Mouse (Mus musculus): ENCODE data around the gene Ttc28. TPM values are rescaled to one million over a fixed set of nuclear protein-coding genes. Genes with fewer than 3 reads are reported as not detected.

Ttc28 gene
- polyA plus RNA-seq, 1 experiment from 2014 or later: 4.2 TPM

- no peak for ATAC-seq
- 88% methylated on average over 11 of the region's 11 CpGs for WGBS
Observed at GRCm38 (mm10) chr5:111288486-111288885, 408.9 kb downstream of the Ttc28 start.

GRCm38 (mm10) chr5:111290071-111290470, 410.5 kb downstream of the Ttc28 start:
- Histone ChIP-seq H3K4me1 (ENCODE audit: control insufficient read depth, insufficient read depth, low read length) (no peaks in the 10 kb centered on the region), H3K9ac (ENCODE audit: low read depth, low read length) (no peak overlapping the region), H3K4me2 (ENCODE audit: low read depth, low read length) (no peak overlapping the region), H3K36me3 (ENCODE audit: control insufficient read depth, insufficient read depth, low read length) (no peaks in the 10 kb centered on the region; the same call in 1 of the 2 replicates), H3K4me3 (ENCODE audit: low read length) (no peak overlapping the region), H3K27me3 (replicated peaks; ENCODE audit: control insufficient read depth, insufficient read depth, low read length) (no peaks in the 10 kb centered on the region), H3K27ac (ENCODE audit: low read length) (no peak overlapping the region), H3K9me3 (ENCODE audit: control insufficient read depth, low read length) (no peaks in the 10 kb centered on the region)
- ATAC-seq: no peak
- WGBS: 80% methylated on average over 11 of the region's 11 CpGs

More at GRCm38 (mm10) chr5:111288486-111288885, 408.9 kb downstream of the Ttc28 start:
- H3K4me1 ChIP-seq (ENCODE audit: control insufficient read depth, insufficient read depth, low read length): no peaks in the 10 kb centered on the region
- H3K9ac ChIP-seq (ENCODE audit: low read depth, low read length): no peak overlapping the region
- H3K27me3 ChIP-seq (replicated peaks; ENCODE audit: control insufficient read depth, insufficient read depth, low read length): no peaks in the 10 kb centered on the region
- H3K27ac ChIP-seq (ENCODE audit: low read length): no peak overlapping the region
- H3K9me3 ChIP-seq (ENCODE audit: control insufficient read depth, low read length): no peaks in the 10 kb centered on the region
- no peak overlapping the region for H3K4me3 ChIP-seq (ENCODE audit: low read length)
- no peak overlapping the region for H3K4me2 ChIP-seq (ENCODE audit: low read depth, low read length)
- peaks cover under 1% of the 10 kb centered on the region; the same call in 1 of the 2 replicates for H3K36me3 ChIP-seq (ENCODE audit: control insufficient read depth, insufficient read depth, low read length)

DNA sequence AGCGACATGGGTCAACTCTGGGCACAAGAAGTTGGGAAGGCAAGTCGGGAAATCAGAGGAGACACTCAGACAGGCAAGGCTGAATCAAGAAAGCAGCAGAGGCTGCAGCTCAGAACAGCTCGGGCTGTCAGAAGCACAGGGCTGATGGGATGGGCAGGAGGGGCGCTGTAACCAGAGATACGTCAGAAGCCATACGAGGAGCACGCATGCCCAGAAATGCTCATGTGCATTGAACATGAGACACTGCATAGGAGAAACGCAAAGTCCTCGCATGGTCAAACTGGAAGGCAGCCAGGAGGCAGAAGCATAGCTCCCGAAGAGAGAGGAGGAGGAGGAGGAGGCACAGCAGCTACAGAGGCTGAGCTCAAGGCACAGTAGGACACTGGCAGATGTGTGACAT, 412.0 kb downstream of the Ttc28 start:
- H3K9ac ChIP-seq (ENCODE audit: low read depth, low read length): no peak overlapping the region
- H3K4me2 ChIP-seq (ENCODE audit: low read depth, low read length): no peak overlapping the region

DNA sequence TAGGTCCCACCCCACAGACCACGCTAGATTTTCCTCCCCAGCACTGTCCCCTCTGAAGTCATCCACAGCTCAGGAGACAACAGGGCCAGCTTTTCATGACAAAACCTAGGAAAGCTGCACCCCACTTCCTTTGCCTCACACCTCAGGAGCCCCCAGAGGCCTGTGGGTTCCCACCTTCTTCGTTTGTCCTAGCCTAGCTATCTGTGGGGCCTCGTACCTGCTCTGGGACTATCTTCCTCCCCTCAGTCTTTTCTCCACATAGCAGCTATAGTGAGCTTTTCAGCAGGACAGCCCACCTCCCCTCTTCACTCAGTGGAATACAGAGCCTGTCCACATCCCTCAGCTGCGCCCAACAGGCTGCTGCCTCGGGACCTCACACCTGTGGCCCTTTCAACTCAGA, 418.2 kb downstream of the Ttc28 start:
- WGBS: 69% methylated on average over 5 of the region's 5 CpGs
- H3K9ac ChIP-seq (ENCODE audit: low read depth, low read length): no peak overlapping the region
- no peak overlapping the region for H3K4me3 ChIP-seq (ENCODE audit: low read length)
- H3K36me3 ChIP-seq (ENCODE audit: control insufficient read depth, insufficient read depth, low read length): no peaks in the 10 kb centered on the region
- no peak overlapping the region for H3K27ac ChIP-seq (ENCODE audit: low read length)
- no peaks in the 10 kb centered on the region for H3K9me3 ChIP-seq (ENCODE audit: control insufficient read depth, low read length)
- H3K4me1 ChIP-seq (ENCODE audit: control insufficient read depth, insufficient read depth, low read length): no peaks in the 10 kb centered on the region
- ATAC-seq: no peak
- no peaks in the 10 kb centered on the region for H3K27me3 ChIP-seq (replicated peaks; ENCODE audit: control insufficient read depth, insufficient read depth, low read length)
- H3K4me2 ChIP-seq (ENCODE audit: low read depth, low read length): no peak overlapping the region

More for the DNA sequence above, 412.0 kb downstream of the Ttc28 start:
- H3K4me1 ChIP-seq (ENCODE audit: control insufficient read depth, insufficient read depth, low read length): no peaks in the 10 kb centered on the region
- no peak for ATAC-seq
- H3K9me3 ChIP-seq (ENCODE audit: control insufficient read depth, low read length): no peaks in the 10 kb centered on the region
- H3K36me3 ChIP-seq (ENCODE audit: control insufficient read depth, insufficient read depth, low read length): no peaks in the 10 kb centered on the region
- no peak overlapping the region for H3K4me3 ChIP-seq (ENCODE audit: low read length)
- H3K27me3 ChIP-seq (replicated peaks; ENCODE audit: control insufficient read depth, insufficient read depth, low read length): no peaks in the 10 kb centered on the region
- 52% methylated on average over 10 of the region's 10 CpGs for WGBS
- no peak overlapping the region for H3K27ac ChIP-seq (ENCODE audit: low read length)

DNA sequence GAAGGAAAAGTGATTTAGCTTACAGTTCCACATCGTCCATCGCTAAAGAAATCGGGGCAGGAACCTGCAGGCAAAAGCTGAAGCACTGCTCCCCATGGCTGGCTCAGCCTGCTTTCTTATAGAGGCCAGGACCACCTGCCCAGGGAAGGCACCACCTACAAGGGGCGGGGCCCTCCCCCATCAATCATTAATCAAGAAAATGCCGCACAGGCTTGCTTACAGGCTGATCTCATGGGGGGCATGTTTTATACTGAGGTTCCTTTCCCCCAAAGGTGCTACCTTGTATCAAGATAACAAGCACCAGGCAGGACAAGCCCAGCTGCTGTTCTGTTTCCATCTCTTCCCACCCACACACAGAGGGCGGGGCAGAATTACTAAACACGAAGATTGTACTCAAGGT, 419.1 kb downstream of the Ttc28 start:
- Histone ChIP-seq H3K36me3 (ENCODE audit: control insufficient read depth, insufficient read depth, low read length) (no peaks in the 10 kb centered on the region), H3K4me3 (ENCODE audit: low read length) (no peak overlapping the region), H3K4me2 (ENCODE audit: low read depth, low read length) (no peak overlapping the region), H3K27ac (ENCODE audit: low read length) (no peak overlapping the region), H3K9ac (ENCODE audit: low read depth, low read length) (no peak overlapping the region), H3K9me3 (ENCODE audit: control insufficient read depth, low read length) (no peaks in the 10 kb centered on the region), H3K4me1 (ENCODE audit: control insufficient read depth, insufficient read depth, low read length) (no peaks in the 10 kb centered on the region), H3K27me3 (replicated peaks; ENCODE audit: control insufficient read depth, insufficient read depth, low read length) (no peaks in the 10 kb centered on the region)
- WGBS: 42% methylated on average over 7 of the region's 7 CpGs
- ATAC-seq: no peak

DNA sequence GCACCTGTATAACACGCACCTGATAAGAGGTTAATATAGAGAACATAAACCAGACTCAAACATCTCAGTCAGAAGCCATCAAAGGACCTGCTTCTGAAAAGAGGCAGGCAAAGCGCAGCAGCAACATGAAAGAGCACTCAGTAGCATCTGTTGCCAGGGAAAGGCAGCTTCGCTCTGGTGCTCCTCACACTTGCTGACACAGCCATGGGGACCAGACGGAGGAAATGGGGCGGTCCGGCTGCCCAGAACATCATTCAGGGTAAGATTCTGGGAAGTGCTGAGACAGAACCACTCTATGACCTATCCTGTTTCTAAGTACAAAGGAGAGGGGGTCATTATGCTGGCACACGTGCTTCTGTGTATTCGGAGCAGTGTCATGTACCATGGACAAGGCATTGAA, 421.2 kb downstream of the Ttc28 start:
- no peak overlapping the region for H3K4me3 ChIP-seq (ENCODE audit: low read length)
- no peak overlapping the region for H3K4me2 ChIP-seq (ENCODE audit: low read depth, low read length)
- H3K36me3 ChIP-seq (ENCODE audit: control insufficient read depth, insufficient read depth, low read length): no peaks in the 10 kb centered on the region
- H3K9me3 ChIP-seq (ENCODE audit: control insufficient read depth, low read length): no peaks in the 10 kb centered on the region
- H3K27me3 ChIP-seq (replicated peaks; ENCODE audit: control insufficient read depth, insufficient read depth, low read length): no peaks in the 10 kb centered on the region
- ATAC-seq: no peak
- no peaks in the 10 kb centered on the region for H3K4me1 ChIP-seq (ENCODE audit: control insufficient read depth, insufficient read depth, low read length)
- WGBS: 64% methylated on average over 8 of the region's 8 CpGs
- no peak overlapping the region for H3K9ac ChIP-seq (ENCODE audit: low read depth, low read length)
- no peak overlapping the region for H3K27ac ChIP-seq (ENCODE audit: low read length)

DNA sequence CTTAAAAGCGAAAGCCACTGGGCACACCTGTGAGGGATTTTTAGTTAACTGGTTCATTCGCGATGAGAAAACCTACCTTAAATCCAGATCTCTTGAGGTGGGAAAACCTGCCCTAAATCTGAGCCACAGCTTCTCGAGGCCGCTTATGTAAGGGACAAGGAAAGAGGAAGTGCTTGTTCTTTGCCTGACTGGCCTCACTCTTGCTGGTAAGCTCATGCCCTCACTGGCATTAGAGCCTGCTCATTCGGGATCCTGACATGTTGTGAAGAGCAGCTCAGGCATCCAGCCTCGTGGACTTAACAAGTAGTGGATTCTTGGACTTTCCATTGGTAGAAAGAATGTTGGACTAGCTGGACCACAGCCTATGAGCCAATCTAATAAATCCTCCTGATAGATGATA, 422.1 kb downstream of the Ttc28 start:
- no peaks in the 10 kb centered on the region for H3K36me3 ChIP-seq (ENCODE audit: control insufficient read depth, insufficient read depth, low read length)
- H3K4me2 ChIP-seq (ENCODE audit: low read depth, low read length): no peak overlapping the region
- no peak overlapping the region for H3K4me3 ChIP-seq (ENCODE audit: low read length)
- WGBS: 73% methylated on average over 7 of the region's 7 CpGs
- no peaks in the 10 kb centered on the region for H3K4me1 ChIP-seq (ENCODE audit: control insufficient read depth, insufficient read depth, low read length)
- no peak overlapping the region for H3K9ac ChIP-seq (ENCODE audit: low read depth, low read length)
- H3K27ac ChIP-seq (ENCODE audit: low read length): no peak overlapping the region
- no peaks in the 10 kb centered on the region for H3K27me3 ChIP-seq (replicated peaks; ENCODE audit: control insufficient read depth, insufficient read depth, low read length)
- no peak for ATAC-seq
- no peaks in the 10 kb centered on the region for H3K9me3 ChIP-seq (ENCODE audit: control insufficient read depth, low read length)

GRCm38 (mm10) chr5:111304730-111305129, 425.1 kb downstream of the Ttc28 start:
- Histone ChIP-seq H3K4me1 (ENCODE audit: control insufficient read depth, insufficient read depth, low read length) (no peaks in the 10 kb centered on the region), H3K9ac (ENCODE audit: low read depth, low read length) (no peak overlapping the region), H3K9me3 (ENCODE audit: control insufficient read depth, low read length) (no peaks in the 10 kb centered on the region), H3K27ac (ENCODE audit: low read length) (no peak overlapping the region), H3K4me2 (ENCODE audit: low read depth, low read length) (no peak overlapping the region), H3K36me3 (ENCODE audit: control insufficient read depth, insufficient read depth, low read length) (no peaks in the 10 kb centered on the region), H3K4me3 (ENCODE audit: low read length) (no peak overlapping the region), H3K27me3 (replicated peaks; ENCODE audit: control insufficient read depth, insufficient read depth, low read length) (no peaks in the 10 kb centered on the region)
- 87% methylated on average over 3 of the region's 3 CpGs for WGBS
- ATAC-seq: no peak

- H3K27me3 ChIP-seq (replicated peaks; ENCODE audit: control insufficient read depth, insufficient read depth, low read length): no peaks in the 10 kb centered on the region
- no peak overlapping the region for H3K27ac ChIP-seq (ENCODE audit: low read length)
- H3K9ac ChIP-seq (ENCODE audit: low read depth, low read length): no peak overlapping the region
- H3K4me2 ChIP-seq (ENCODE audit: low read depth, low read length): no peak overlapping the region
- no peak for ATAC-seq
- WGBS: 80% methylated on average over 6 of the region's 6 CpGs
- no peaks in the 10 kb centered on the region; the same call in 1 of the 2 replicates for H3K9me3 ChIP-seq (ENCODE audit: control insufficient read depth, low read length)
- H3K36me3 ChIP-seq (ENCODE audit: control insufficient read depth, insufficient read depth, low read length): no peaks in the 10 kb centered on the region
- H3K4me1 ChIP-seq (ENCODE audit: control insufficient read depth, insufficient read depth, low read length): no peaks in the 10 kb centered on the region
- H3K4me3 ChIP-seq (ENCODE audit: low read length): no peak overlapping the region
Observed at GRCm38 (mm10) chr5:111310185-111310584, 430.6 kb downstream of the Ttc28 start.

GRCm38 (mm10) chr5:111313833-111314232, 434.2 kb downstream of the Ttc28 start:
- Histone ChIP-seq H3K9ac (ENCODE audit: low read depth, low read length) (no peak overlapping the region), H3K27ac (ENCODE audit: low read length) (no peak overlapping the region), H3K4me1 (ENCODE audit: control insufficient read depth, insufficient read depth, low read length) (no peaks in the 10 kb centered on the region), H3K4me2 (ENCODE audit: low read depth, low read length) (no peak overlapping the region), H3K4me3 (ENCODE audit: low read length) (no peak overlapping the region), H3K27me3 (replicated peaks; ENCODE audit: control insufficient read depth, insufficient read depth, low read length) (no peaks in the 10 kb centered on the region), H3K9me3 (ENCODE audit: control insufficient read depth, low read length) (no peaks in the 10 kb centered on the region; the same call in 1 of the 2 replicates), H3K36me3 (ENCODE audit: control insufficient read depth, insufficient read depth, low read length) (no peaks in the 10 kb centered on the region)
- no peak for ATAC-seq
- WGBS: 92% methylated on average over 9 of the region's 9 CpGs
